Mouse (Mus musculus) intestine, postnatal 0 days (tissue): ENCODE data around the gene Mbnl1. TPM values are rescaled to one million over a fixed set of nuclear protein-coding genes. Genes with fewer than 3 reads are reported as not detected.

Source experiments
- ATAC-seq: fragments of 200-750 bp; cut with Nextera tagmentation; 2 replicates; pipeline ENCODE4 v1.8.0; 2017; ENCODE audit warnings: mild to moderate bottlenecking, moderate TSS enrichment, moderate library complexity
- H3K27ac ChIP-seq: fragments of 300-500 bp; sonication (generic); 2 replicates; pipeline ENCODE4 v1.5.1; 2014; ENCODE audit warnings: mild to moderate bottlenecking, low read depth, low read length, moderate library complexity
- H3K27me3 ChIP-seq: fragments of 300-500 bp; sonication (generic); replicated peaks from 2 replicates; pipeline ENCODE4 v1.6.1; 2014; ENCODE audit warnings: low read length, mixed read lengths; ENCODE audit not compliant: control insufficient read depth, insufficient read depth
- H3K36me3 ChIP-seq: fragments of 300-500 bp; sonication (generic); 2 replicates; pipeline ENCODE4 v1.6.1; 2014; ENCODE audit warnings: mild to moderate bottlenecking, moderate library complexity; ENCODE audit not compliant: control insufficient read depth, insufficient read depth
- H3K4me1 ChIP-seq: fragments of 300-500 bp; sonication (generic); replicated peaks from 2 replicates; pipeline ENCODE4 v1.6.1; 2014; ENCODE audit warnings: antibody characterized with exemption, low read length, mixed read lengths; ENCODE audit not compliant: control insufficient read depth, insufficient read depth
- H3K4me2 ChIP-seq: fragments of 300-500 bp; sonication (generic); replicated peaks from 2 replicates; pipeline ENCODE4 v1.6.1; 2014; ENCODE audit warnings: low read depth, mild to moderate bottlenecking, moderate library complexity
- H3K4me3 ChIP-seq: fragments of 300-500 bp; sonication (generic); 2 replicates; pipeline ENCODE4 v1.5.1; 2014; ENCODE audit warnings: low read depth, low read length
- H3K9ac ChIP-seq: fragments of 300-500 bp; sonication (generic); 2 replicates; pipeline ENCODE4 v1.6.1; 2014; ENCODE audit warnings: mild to moderate bottlenecking, low read depth, low read length
- H3K9me3 ChIP-seq: fragments of 300-500 bp; sonication (generic); 2 replicates; pipeline ENCODE4 v1.6.1; 2016; ENCODE audit warnings: mixed run types; ENCODE audit not compliant: control insufficient read depth
- CTCF ChIP-seq: sonication (generic); IDR thresholded peaks from 2 replicates; pipeline ENCODE4 v1.5.1; 2016; ENCODE audit warnings: low read depth, mild to moderate bottlenecking, control low read depth, antibody characterized with exemption, moderate library complexity
- WGBS: fragments of 180-500 bp; shearing (Covaris S2); extraction: QIAGEN DNeasy Blood & Tissue Kit; methylation state at CpG from one replicate; pipeline ENCODE4 v1.1.7; 2014; 5-methylcytosine and 5-hydroxymethylcytosine counted together
- polyA plus RNA-seq: library from polyadenylated mRNA; unstranded; fragments of >200 nt; fragmentation: Nextera tagmentation; extraction: Ambion mirVana; gene quantifications from 2 replicates; pipeline ENCODE4 v1.2.1, GENCODE M21; 2015

The Mbnl1 gene
- polyA plus RNA-seq, 1 experiment from 2014 or later, result 55.5 TPM

GRCm38 (mm10) chr3:60502155-60502987 lies 29.7 kb downstream of the Mbnl1 start:
- Histone ChIP-seq H3K9me3 (no peaks in the 10 kb centered on the region), H3K27ac (peak overlapping the region; percentile 99), H3K4me2 (peak overlapping the region; percentile 80), H3K9ac (peak overlapping the region; percentile 92), H3K27me3 (no peaks in the 10 kb centered on the region), H3K4me1 (peaks cover 6% of the 10 kb centered on the region; the same call in 1 of the 2 replicates), H3K36me3 (no peaks in the 10 kb centered on the region), H3K4me3 (peak overlapping the region; percentile 92)
- ATAC-seq, result no peak
- no peak for TF ChIP-seq CTCF
- 5% methylated on average over 7 of the region's 7 CpGs for WGBS

DNA sequence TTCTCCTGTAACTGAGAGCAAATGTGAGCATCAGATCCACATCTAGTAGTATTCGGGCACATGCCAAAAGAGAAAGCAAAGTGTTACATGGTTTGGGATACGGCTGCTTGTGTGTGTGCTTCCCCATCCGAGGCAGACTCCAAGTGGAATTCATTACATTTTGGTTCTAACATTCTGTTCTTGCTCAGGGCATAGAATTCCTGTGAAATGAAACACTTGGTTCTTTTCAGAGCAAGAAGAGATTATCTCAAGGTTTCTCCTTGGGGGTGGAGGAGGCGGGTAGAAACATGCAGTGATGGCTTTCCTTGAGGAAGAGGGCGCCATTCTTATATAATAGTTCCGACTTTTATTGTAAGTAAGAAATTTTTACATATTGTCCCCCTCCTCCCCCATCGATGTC lies 30.6 kb downstream of the Mbnl1 start:
- no peaks in the 10 kb centered on the region for H3K36me3 ChIP-seq
- H3K9me3 ChIP-seq, result no peaks in the 10 kb centered on the region
- WGBS, result 19% methylated on average over 7 of the region's 7 CpGs
- peak overlapping the region; percentile 92; the same call in 1 of the 2 replicates for H3K9ac ChIP-seq
- peaks cover 6% of the 10 kb centered on the region; the same call in 1 of the 2 replicates for H3K4me1 ChIP-seq
- TF ChIP-seq CTCF, result 0 out of 2 replicates have a peak, but pooled peaks have one; percentile 8
- ATAC-seq, result no peak
- H3K27me3 ChIP-seq, result no peaks in the 10 kb centered on the region
- H3K4me3 ChIP-seq, result peak overlapping the region; percentile 92
- H3K27ac ChIP-seq, result peak overlapping the region; percentile 35; the same call in 1 of the 2 replicates
- H3K4me2 ChIP-seq, result peak overlapping the region; percentile 80

DNA sequence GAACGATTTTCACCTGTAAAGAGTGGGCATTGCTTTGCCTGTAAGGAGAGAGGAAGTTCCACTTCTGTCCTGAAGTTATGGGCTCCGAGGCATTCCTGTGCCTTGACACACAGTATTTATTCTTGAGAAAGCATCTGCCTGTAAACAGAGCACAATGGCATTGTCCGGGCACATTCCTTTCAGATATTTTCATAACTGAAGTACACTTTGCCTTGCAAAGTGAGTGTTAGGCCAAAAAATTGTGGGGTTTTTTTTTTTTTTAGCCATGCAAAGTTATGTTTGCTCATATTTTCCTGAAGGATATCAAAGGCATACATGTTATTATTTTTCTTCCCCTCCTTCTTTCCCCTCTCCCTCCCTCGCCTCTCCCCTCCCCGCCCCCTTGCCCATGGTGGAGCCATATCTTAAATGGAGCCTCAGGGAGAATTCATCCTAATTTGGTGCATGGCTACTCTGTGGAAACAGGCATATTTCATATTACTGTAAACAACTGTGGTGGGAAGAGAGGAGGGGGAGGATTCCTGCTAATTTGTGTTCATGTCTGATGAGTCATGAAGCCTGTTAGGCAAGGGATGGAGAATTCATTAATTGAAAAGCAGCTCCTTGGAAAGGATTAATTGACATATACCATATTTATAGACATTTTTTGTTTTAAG lies 32.3 kb downstream of the Mbnl1 start:
- Histone ChIP-seq H3K27me3 (no peaks in the 10 kb centered on the region), H3K9ac (no peak overlapping the region), H3K4me1 (0 out of 2 replicates have a peak, but pooled peaks cover under 1% of the 10 kb centered on the region), H3K36me3 (no peaks in the 10 kb centered on the region), H3K9me3 (no peaks in the 10 kb centered on the region), H3K4me3 (0 out of 2 replicates have a peak overlapping the region, but pooled peaks have one; percentile 11), H3K27ac (no peak overlapping the region), H3K4me2 (peak overlapping the region; percentile 80)
- 38% methylated on average over 5 of the region's 5 CpGs for WGBS
- no peak for TF ChIP-seq CTCF
- no peak for ATAC-seq

DNA sequence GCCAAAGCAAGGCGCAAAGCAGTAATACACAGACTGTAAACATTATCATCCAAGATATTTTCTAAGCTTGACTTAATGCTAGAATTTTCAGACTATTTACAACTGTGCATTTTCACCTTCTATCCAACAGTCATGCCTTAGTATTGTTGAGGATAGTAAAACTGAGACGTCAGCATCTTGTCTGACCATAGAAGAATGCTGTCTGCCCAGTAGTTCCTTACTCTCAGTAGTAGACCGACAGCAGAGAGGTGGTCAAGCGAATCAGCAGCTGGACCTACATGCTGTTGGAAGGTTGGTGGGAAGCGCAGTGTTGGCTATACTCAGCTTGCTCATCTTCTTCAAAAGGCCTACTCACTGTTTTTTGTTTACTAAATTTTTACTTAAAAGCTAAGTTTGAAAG lies 34.2 kb downstream of the Mbnl1 start:
- H3K27me3 ChIP-seq, result no peaks in the 10 kb centered on the region
- no peaks in the 10 kb centered on the region for H3K9me3 ChIP-seq
- ATAC-seq, result no peak
- no peaks in the 10 kb centered on the region for H3K36me3 ChIP-seq
- no peak overlapping the region for H3K9ac ChIP-seq
- H3K4me3 ChIP-seq, result no peak overlapping the region
- WGBS, result 80% methylated on average over 5 of the region's 5 CpGs
- H3K4me2 ChIP-seq, result no peak overlapping the region
- no peak overlapping the region for H3K27ac ChIP-seq
- TF ChIP-seq CTCF, result no peak
- H3K4me1 ChIP-seq, result no peaks in the 10 kb centered on the region

DNA sequence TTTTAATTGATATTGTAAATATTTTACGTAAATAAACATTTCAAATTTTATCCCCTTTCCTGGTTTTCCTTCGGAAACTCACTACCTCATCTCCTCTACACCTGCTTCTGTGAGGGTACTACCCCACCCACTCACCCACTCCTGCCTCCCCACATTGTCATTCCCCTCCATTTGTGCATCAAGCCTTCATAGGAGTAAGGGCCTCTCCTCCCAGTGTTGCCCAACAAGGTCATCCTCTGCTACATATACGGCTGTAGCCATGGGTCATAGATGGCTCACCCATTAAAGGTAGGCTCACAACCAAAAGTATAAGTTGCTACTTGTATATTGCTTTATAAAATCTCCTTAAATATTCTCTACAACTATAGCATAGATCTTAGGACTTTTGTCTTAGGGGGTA lies 34.9 kb downstream of the Mbnl1 start:
- Histone ChIP-seq H3K4me3 (no peak overlapping the region), H3K36me3 (no peaks in the 10 kb centered on the region), H3K9me3 (no peaks in the 10 kb centered on the region), H3K9ac (no peak overlapping the region), H3K27me3 (no peaks in the 10 kb centered on the region), H3K27ac (no peak overlapping the region), H3K4me2 (no peak overlapping the region), H3K4me1 (no peaks in the 10 kb centered on the region)
- ATAC-seq, result no peak
- WGBS, result 69% methylated on average over 3 of the region's 3 CpGs
- TF ChIP-seq CTCF, result no peak

DNA sequence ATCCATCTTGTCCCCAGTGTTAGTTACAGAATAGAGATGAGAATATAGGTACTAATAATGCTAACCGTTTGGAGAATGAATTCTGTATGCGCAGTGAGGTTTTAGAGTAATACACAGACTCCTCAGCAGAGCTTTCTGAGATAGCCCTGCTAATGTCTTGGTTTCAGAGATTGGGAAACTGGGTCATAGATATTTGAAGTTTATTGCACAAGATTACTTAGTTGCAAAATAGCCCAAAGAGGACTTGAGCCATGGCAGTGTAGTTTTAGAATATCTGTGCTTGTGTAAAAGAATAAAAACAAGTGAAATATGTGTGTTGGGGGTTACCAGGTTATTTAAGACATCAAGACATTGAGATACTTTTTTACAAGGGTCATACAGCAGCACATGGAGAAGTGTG lies 35.3 kb downstream of the Mbnl1 start:
- no peaks in the 10 kb centered on the region for H3K27me3 ChIP-seq
- no peak overlapping the region for H3K9ac ChIP-seq
- H3K27ac ChIP-seq, result no peak overlapping the region
- WGBS, result 76% methylated on average over 2 of the region's 2 CpGs
- no peaks in the 10 kb centered on the region for H3K9me3 ChIP-seq
- no peaks in the 10 kb centered on the region for H3K36me3 ChIP-seq
- H3K4me1 ChIP-seq, result no peaks in the 10 kb centered on the region
- no peak overlapping the region for H3K4me2 ChIP-seq
- ATAC-seq, result no peak
- no peak for TF ChIP-seq CTCF
- H3K4me3 ChIP-seq, result no peak overlapping the region
